Mouse (Mus musculus) natural killer cell, adult 2 months (primary cell): ENCODE measurements around the gene Tubb4a.
"Not testable (repeated sequence)": the region's sequence is repeated elsewhere in the genome, so short reads cannot be mapped to it uniquely, and the experiment has no call there.

ENCODE experiments used
- DNase-seq, 2 experiments: peaks; one replicate each; pipeline ENCODE4 v3.0.0; 2022; ENCODE audit warnings: low spot score in 2 of 2

Tubb4a gene

DNA sequence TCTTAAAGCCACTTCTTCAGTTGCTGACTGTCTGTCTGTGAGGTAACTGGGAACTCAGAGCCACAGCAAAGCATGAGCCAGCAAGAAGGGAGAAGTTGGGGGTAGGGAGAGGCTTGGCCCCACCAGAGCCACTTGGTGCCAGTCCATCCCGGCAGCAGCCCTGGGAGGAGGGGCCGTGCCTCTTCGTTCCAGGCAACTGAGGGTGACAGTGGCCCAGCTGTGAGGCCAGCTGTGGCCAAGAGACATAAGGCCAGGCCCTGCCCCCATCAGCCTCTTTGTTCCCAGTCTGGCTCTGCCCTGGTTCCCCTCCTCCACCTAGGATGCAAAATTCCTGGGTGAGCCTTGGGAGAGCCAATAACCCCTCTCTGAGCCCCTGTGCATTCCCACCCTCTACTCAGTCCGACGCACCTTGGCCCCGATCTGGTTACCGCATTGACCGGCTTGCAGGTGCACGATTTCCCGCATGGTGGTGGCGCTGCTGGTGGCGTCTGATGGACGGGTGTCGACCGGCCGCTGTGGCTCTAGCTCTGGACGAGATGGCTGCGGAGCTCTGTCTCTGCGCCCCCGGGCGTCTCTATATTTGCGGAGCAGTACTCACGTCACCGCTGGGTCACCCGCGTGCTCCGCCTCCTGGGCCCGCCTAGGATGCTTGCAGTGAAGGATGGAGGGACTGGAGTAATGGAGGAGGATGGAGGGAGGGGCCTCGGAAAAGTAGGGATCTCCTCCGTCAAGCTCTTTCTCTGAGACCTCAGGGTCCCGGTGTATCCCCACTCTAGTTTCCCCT, at the start of gene Tubb4a:
Gene Tubb4a, minus strand, starts transcription at position 734 of the 784 bp plus-strand sequence.
- DNase-seq = no peak

DNA sequence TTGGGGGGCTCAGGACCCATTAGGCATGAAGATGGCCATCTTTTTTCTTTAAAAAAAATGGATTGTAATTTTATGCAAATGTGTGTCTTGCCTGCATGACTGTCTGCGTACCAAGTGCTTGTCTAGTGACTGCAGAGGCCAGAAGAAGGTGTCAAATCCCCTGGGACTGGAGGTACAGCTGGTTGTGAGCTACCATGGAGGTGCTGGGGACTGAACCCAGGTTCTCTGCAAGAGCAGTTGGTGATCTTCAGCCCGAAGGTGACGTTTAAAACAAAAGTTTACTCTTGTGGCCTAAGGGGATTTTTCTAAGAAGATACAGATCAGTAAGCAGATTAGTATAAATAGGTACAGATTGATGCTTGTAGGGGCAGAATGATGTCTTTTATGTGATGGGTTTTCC, 48.1 kb upstream of the Tubb4a start:
- no peak for DNase-seq

DNA sequence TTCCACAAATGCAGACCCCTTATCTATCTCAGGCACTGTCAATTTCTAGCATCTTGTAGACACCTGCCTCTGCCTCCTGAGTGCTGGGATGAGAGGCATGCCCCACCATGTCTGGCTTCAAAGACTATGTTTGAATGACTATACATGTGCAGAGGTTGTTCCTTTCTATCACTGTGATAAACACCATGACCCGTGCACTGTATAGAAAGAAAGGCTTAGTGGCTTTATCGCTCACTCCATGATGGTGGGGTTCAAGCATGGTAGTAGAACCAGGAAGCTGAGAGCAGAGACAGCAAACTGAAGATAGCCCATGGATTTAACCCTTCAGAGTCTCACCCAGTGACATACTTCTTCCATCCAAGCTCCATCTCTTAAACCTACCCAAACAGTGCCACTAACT, 47.1 kb upstream of the Tubb4a start:
- no peak for DNase-seq

GRCm38 (mm10) chr17:57134021-57134420, 46.4 kb upstream of the Tubb4a start:
- not testable (repeated sequence) for DNase-seq

DNA sequence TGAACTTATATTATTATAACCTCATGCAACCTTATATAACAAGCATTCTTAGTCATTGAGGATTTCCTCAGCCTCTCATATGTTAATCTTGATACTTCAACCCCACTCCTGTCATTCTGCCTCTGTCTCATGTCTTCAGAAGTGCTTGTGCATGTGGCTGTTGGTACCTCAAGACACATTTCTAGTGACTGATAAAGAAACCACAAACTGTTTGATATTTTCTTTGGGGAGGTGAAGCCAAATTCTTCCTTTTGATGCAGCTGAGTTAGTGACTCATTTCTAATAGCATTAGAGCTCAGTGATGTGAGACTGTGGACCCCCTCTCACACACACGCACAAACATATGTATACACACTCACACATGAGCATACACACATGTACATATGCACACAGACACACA, 44.2 kb upstream of the Tubb4a start:
- no peak for DNase-seq

DNA sequence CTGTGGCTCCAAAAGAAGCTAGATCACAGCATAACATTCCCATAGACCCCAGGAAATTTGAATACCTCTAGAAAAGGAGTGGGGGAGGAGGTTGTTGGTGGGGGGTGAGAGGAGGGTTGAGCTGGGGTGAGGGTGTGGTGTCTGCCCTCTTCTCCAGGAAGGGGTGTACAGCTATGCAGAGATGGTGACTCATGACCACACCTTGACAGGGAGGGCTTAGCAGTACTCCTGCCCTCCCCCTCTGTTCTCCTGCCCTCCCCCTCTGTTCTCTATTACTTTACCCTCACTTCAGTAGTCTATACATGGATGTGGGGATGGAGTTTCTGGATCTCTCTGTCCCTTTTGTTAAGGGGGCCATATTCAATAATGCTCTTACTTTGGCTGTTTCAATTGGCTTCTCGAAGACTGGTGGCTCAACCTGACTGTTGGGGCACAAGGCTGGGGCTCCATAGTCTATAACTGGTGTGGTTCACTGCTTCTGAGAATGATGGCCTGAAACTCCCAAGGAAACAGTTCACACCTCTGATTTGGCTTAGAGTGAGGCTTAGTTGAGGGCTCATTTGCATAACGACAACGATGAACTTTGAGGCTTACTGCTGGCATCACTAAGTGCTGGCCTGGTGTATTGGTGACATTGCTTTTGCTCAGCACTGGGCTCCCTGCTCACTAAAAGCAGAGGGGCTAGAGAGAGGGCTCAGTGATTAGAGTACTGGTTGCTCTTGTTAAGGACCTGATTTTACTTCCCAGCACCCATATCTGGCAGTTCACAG, 38.5 kb upstream of the Tubb4a start:
- DNase-seq = no peak

DNA sequence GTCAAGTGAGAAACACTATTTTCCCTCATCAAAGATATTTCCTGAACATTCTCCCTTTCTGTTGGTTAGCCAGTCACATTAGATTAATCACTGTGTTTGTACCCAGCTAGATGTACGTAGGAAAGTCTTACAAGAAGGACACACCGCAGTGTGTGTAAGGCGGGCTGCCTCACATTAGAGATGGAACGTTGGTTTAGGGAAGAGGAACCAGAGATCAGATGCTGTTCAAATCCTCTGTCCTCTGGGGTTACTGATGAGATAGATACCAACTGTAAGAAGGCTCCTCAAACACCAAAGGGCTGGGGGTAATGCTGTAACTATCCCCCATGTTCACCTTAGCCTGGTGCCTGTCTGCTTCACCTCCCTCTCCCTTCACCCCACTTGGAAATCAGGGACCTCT, 37.2 kb upstream of the Tubb4a start:
- no peak for DNase-seq

- DNase-seq = no peak
These were observed 35.9 kb upstream of the Tubb4a start for GRCm38 (mm10) chr17:57123192-57124118.

DNA sequence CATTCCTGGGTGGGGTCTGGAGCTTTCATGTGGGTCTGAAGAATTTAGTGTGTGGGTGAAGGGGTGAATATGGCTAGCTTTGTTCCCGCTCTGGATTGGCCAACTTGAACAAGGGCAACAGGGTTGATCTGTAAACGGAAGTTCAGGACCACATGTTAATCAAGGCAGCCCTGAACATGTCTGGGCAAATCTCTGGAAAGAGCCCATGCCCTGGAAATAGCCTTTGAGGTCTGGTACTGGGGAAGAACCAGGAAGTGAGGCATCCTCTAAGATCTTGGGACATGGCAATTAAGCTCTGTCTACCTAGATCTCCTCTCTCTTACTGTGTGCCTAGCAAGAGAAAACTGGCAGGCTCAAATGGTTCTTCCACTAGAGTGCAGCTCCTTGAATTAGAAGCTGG, 34.3 kb upstream of the Tubb4a start:
- DNase-seq = no peak

- DNase-seq = no peak
These were observed 31.2 kb upstream of the Tubb4a start for GRCm38 (mm10) chr17:57118524-57119349.

- no peak for DNase-seq
These were observed 29.2 kb upstream of the Tubb4a start for GRCm38 (mm10) chr17:57116801-57117200.

DNA sequence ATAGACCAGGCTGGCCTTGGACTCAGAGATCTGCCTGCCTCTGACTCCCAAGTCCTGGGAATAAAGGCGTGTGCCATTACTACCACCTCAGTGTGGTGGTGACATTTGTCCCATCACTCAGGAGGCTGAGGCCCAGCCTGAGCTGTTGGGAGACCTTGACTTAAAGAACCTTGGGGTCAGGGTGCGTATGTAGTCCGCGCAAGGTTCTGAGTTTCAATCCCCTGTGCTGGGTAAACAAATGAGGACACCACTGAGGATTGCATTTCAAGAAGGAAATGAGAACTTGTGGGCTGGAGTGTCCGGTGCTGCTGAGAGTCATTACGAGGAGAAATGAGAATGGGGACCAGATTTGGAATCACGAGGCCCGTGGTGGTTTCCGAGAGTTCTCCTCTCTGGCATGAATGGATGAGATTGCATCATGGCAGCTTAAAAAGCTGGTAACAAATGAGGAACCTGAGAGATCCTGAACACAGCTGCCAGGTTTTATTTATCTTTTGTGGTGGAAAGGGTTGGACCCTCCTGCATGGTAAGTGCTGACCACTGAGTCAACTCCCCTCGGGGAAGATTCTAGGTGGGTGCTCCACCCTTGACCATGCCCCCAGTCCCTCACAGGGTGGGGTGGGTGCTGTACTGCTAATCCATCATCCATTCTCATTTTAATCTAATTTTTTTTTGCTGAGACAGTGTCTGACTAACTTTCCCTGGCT, 25.3 kb upstream of the Tubb4a start:
- DNase-seq = no peak

DNA sequence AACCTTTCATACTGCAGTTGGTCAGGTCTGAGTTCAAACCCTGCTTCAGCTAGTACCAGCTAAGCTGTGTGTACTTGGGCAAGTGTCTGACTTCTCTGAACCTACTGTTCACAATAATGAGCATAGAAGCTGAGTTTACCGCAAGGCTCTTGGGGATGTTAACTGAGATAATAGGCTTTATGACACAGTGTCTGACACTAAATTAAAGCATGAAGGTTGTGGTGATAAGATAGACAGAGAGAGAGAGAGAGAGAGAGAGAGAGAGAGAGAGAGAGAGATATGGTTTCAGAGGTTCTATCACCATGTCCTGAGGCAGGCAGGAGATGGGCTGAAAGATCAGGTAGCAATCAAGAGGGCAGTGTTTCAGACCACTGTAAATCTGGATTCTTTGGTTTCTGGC, 22.4 kb upstream of the Tubb4a start:
- no peak for DNase-seq

DNA sequence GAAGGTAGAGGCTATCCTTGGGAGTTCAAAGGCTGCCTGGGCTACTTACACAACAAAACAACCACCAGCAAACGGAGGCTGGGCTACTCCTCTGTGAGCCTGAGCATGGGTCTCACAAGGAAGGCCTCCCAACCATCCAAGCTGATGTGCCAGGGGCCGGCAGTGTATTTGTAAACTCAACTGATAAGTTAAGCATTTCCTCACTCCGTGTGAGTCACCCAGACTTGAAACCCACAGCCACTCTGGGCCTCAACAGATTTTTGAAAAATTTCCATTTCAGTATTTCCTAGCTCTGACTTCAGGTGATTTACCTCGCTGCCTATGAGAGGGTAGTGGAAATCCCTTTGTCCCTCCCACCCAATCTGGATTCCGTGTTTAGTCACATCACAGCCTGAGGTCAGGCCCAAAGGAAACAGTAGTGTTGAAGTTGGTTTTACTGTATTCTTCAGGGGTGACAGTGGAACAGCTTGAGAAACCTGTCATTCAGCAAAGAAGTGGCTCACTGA, 21.1 kb upstream of the Tubb4a start:
- DNase-seq = no peak

- no peak for DNase-seq
These were observed 20.6 kb upstream of the Tubb4a start for GRCm38 (mm10) chr17:57108040-57108665.

DNA sequence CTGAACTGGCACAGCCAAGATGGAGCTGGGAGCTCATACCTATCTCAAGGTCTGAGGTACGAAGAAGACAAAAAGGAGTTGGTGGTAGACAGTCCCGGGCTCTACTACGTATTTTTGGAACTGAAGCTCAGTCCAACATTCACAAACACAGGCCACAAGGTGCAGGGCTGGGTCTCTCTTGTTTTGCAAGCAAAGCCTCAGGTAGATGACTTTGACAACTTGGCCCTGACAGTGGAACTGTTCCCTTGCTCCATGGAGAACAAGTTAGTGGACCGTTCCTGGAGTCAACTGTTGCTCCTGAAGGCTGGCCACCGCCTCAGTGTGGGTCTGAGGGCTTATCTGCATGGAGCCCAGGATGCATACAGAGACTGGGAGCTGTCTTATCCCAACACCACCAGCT, 19.5 kb upstream of the Tubb4a start:
- DNase-seq = no peak

DNA sequence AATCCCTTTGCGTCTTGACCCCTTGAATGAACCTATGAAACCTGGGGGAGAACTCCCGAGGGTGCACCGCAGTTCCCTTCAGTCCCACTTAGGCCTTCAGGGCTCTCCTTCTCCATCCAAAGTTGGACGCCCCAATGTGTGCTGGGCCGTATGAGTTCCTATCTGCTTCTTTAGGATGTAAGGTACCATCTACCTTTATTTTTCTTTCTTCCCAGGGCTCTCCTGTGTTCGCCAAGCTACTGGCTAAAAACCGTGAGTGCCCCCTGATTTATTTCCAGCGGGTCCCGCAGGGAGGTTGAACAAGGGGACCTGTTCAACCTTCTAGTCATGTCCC, 18.4 kb upstream of the Tubb4a start:
- DNase-seq = no peak

GRCm38 (mm10) chr17:57105181-57106034, 17.8 kb upstream of the Tubb4a start, which contains the start of gene Tnfsf9:
TSS of gene Tnfsf9 (plus strand) at chr17:57105325.
- DNase-seq = no peak

DNA sequence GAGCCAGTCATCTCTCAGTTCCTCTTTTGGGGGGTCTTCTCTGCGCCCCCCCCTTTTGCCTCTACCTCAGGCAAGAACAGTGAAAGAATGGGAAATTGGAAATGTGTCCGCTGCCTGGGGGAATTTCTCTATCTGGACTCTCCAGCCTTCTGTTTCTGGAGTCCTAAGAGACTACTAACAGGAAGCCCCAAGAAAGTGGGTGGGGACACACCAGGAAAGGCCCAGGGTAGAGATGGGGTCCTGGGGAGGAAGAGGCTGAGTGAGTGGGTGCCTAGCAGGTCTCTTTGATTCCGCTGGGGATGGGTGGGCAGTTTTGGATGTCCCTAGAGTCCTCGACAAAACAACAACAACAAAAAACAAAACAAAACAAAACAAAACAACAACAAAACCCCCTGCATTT, 16.9 kb upstream of the Tubb4a start:
- no peak for DNase-seq
